Mouse (Mus musculus): Measurements from ENCODE around the gene Gng7.

- no peak for TF ChIP-seq CTCF (IDR thresholded peaks at IDR 0.05; ENCODE audit: low read depth, low read length)
- TF ChIP-seq POLR2A (IDR thresholded peaks at IDR 0.05; ENCODE audit: insufficient read depth, low read length) = no peak
Observed at GRCm38 (mm10) chr10:81024346-81024937, 9.7 kb upstream of the Gng7 start.
